Mouse (Mus musculus): ENCODE measurements around the gene Crabp1. TPM values are rescaled to one million over a fixed set of nuclear protein-coding genes. Genes with fewer than 3 reads are reported as not detected.

Gene Crabp1
- polyA plus RNA-seq (2015; fragmentation: Nextera tagmentation; extraction: Ambion mirVana): 6.5 and 7.6 TPM in 2 replicates

DNA sequence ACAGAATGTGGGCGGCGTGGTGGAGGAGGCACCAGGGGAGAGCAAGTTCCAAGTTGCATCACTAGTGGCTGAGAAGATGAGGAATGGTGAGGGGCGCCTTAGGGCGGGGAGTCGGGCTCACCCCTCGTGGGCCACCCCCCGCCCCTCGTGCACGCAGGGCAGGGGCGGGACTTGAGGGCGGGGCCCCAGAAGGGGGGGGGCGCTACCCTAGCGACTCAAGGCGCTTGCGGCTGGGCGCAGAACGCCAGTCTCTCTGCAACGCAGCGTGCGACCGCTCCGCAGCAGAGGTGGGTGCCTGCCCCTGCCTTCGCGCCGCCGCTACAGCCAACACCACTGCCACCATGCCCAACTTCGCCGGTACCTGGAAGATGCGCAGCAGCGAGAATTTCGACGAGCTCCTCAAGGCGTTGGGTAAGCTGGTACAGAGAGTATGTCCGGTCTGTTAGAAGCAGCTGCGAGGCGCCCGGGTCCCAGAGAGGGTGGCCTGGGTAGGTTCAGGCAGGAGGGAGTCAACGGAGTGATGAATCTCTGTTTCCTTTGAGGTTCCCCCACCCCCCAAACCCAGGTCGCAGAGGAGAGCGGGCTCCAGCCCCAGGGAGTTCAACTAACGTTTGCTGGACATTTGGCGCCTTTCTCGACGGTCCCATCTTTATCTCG, at the start of gene Crabp1:
Crabp1 (plus strand) TSS at position 188 of the 657 bp plus-strand sequence.
- peaks cover 71% of the 10 kb centered on the region for H3K27me3 ChIP-seq (ENCODE audit: control insufficient read depth, insufficient read depth, low read length)
- H3K4me3 ChIP-seq (ENCODE audit: low read length): peak within 1 kb of the TSS; percentile 37
- H3K4me2 ChIP-seq (ENCODE audit: low read depth, low read length): peak within 1 kb of the TSS; percentile 67
- H3K4me1 ChIP-seq (ENCODE audit: control insufficient read depth, insufficient read depth, low read length): peaks cover 16% of the 10 kb centered on the region
- no peak for ATAC-seq (replicated peaks; ENCODE audit: extremely low read depth, insufficient read depth, low FRiP score)
- 0 out of 2 replicates have a peak within 1 kb of the TSS, but pooled peaks have one; percentile 14 for H3K9ac ChIP-seq (ENCODE audit: low read length)
- H3K27ac ChIP-seq (ENCODE audit: low read length): no peak within 1 kb of the TSS
- no peaks in the 10 kb centered on the region for H3K9me3 ChIP-seq (replicated peaks; ENCODE audit: control insufficient read depth, low read length)
- H3K36me3 ChIP-seq (ENCODE audit: control insufficient read depth, insufficient read depth): no peaks in the 10 kb centered on the region
- WGBS: under 1% methylated on average over 43 of the region's 45 CpGs

DNA sequence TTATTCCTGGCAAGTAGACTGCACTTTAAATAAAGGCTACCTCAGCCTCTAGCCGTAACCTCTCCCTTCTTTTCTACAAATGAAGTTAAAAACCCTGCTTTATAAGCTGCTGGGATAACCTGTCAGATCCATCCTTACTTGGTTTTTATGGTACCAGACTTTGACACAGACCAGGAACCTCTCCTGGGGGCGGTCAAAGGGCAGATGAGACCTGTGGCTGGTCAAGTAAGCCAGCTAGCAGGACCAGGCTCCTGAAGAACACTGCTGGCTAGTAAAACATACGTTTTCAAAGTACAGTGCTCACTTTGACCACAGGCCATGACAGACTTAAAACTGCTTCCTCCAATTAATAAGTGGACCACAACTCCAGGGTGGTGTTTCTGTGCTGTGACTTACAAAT, 48.8 kb upstream of the Crabp1 start:
- no peak for ATAC-seq (replicated peaks; ENCODE audit: extremely low read depth, insufficient read depth, low FRiP score)
- 92% methylated on average over 3 of the region's 3 CpGs for WGBS
- no peak overlapping the region for H3K4me2 ChIP-seq (ENCODE audit: low read depth, low read length)
- no peak overlapping the region for H3K27ac ChIP-seq (ENCODE audit: low read length)
- H3K9ac ChIP-seq (ENCODE audit: low read length): no peak overlapping the region
- no peak overlapping the region for H3K4me3 ChIP-seq (ENCODE audit: low read length)
- peaks cover 54% of the 10 kb centered on the region for H3K36me3 ChIP-seq (ENCODE audit: control insufficient read depth, insufficient read depth)
- no peaks in the 10 kb centered on the region for H3K27me3 ChIP-seq (ENCODE audit: control insufficient read depth, insufficient read depth, low read length)
- H3K9me3 ChIP-seq (replicated peaks; ENCODE audit: control insufficient read depth, low read length): no peaks in the 10 kb centered on the region
- H3K4me1 ChIP-seq (ENCODE audit: control insufficient read depth, insufficient read depth, low read length): no peaks in the 10 kb centered on the region

DNA sequence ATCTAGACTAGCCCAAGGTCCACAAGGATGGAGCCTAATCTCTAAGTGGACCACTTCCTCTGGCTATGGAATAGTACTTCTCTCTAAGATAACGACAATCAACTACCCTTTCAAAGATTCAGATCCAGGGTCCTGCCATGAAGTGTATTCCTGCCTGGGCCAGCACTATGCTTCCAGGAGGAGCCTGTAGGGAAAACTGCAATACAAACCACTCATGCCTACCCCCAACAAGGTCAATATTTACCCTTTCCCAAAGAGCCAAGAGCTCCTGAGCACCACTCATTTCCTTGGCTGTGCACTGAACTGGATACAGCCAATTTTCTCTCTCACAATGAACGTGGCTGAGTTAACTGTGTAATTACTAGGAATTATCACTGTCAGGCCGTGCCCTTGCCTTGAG, 47.0 kb upstream of the Crabp1 start:
- ATAC-seq (replicated peaks; ENCODE audit: extremely low read depth, insufficient read depth, low FRiP score): no peak
- H3K27me3 ChIP-seq (ENCODE audit: control insufficient read depth, insufficient read depth, low read length): no peaks in the 10 kb centered on the region
- no peaks in the 10 kb centered on the region for H3K9me3 ChIP-seq (replicated peaks; ENCODE audit: control insufficient read depth, low read length)
- H3K4me1 ChIP-seq (ENCODE audit: control insufficient read depth, insufficient read depth, low read length): no peaks in the 10 kb centered on the region
- no peak overlapping the region for H3K9ac ChIP-seq (ENCODE audit: low read length)
- no peak overlapping the region for H3K4me2 ChIP-seq (ENCODE audit: low read depth, low read length)
- 78% methylated on average over 3 of the region's 3 CpGs for WGBS
- H3K36me3 ChIP-seq (ENCODE audit: control insufficient read depth, insufficient read depth): peaks cover 56% of the 10 kb centered on the region
- no peak overlapping the region for H3K4me3 ChIP-seq (ENCODE audit: low read length)
- no peak overlapping the region for H3K27ac ChIP-seq (ENCODE audit: low read length)

DNA sequence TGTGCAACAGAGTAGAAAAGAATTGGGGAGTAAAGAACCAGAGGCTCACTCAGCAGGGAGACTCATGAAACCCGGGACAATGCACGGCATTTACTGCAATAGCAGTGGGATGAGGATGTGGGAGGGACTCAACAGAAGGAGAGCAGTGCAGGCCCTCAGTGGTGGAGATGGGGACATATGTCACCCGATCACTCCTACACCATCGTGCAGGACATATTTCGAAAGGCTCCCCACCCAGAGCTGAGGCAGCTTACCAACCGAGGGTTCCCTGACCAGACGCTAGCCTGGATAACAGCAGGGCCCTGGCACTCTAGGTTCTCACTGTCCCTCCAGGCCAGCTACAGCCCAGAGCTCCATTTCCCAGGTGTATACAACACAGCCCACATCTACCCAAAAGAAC, 42.4 kb upstream of the Crabp1 start:
- no peaks in the 10 kb centered on the region for H3K27me3 ChIP-seq (ENCODE audit: control insufficient read depth, insufficient read depth, low read length)
- no peak overlapping the region for H3K27ac ChIP-seq (ENCODE audit: low read length)
- no peak overlapping the region for H3K4me3 ChIP-seq (ENCODE audit: low read length)
- no peak overlapping the region for H3K9ac ChIP-seq (ENCODE audit: low read length)
- H3K36me3 ChIP-seq (ENCODE audit: control insufficient read depth, insufficient read depth): peaks cover 66% of the 10 kb centered on the region
- no peaks in the 10 kb centered on the region for H3K4me1 ChIP-seq (ENCODE audit: control insufficient read depth, insufficient read depth, low read length)
- H3K4me2 ChIP-seq (ENCODE audit: low read depth, low read length): no peak overlapping the region
- no peak for ATAC-seq (replicated peaks; ENCODE audit: extremely low read depth, insufficient read depth, low FRiP score)
- WGBS: 90% methylated on average over 7 of the region's 7 CpGs
- H3K9me3 ChIP-seq (replicated peaks; ENCODE audit: control insufficient read depth, low read length): no peaks in the 10 kb centered on the region

DNA sequence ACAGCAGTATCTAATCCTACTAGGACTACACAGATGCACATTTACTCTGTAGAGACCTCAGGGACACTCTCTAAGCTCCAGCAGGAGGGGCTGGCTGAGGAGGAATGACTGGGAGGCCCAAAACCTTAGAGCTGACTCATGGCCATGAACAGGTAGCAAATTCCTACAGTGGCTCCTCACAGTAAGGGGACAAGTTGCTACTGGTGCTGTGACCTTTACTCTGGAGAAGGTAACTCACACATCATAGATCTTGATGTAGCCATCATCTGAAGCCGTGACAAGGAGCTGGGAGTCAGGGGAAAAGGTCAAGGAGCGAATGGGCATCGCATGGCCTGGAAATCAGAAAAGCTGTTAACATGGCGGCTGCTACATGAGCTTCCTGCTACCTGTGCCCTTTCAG, 42.0 kb upstream of the Crabp1 start:
- no peak overlapping the region for H3K4me2 ChIP-seq (ENCODE audit: low read depth, low read length)
- H3K9me3 ChIP-seq (replicated peaks; ENCODE audit: control insufficient read depth, low read length): no peaks in the 10 kb centered on the region
- no peaks in the 10 kb centered on the region for H3K4me1 ChIP-seq (ENCODE audit: control insufficient read depth, insufficient read depth, low read length)
- H3K9ac ChIP-seq (ENCODE audit: low read length): no peak overlapping the region
- H3K36me3 ChIP-seq (ENCODE audit: control insufficient read depth, insufficient read depth): peaks cover 68% of the 10 kb centered on the region
- 90% methylated on average over 4 of the region's 4 CpGs for WGBS
- H3K4me3 ChIP-seq (ENCODE audit: low read length): no peak overlapping the region
- H3K27me3 ChIP-seq (ENCODE audit: control insufficient read depth, insufficient read depth, low read length): no peaks in the 10 kb centered on the region
- H3K27ac ChIP-seq (ENCODE audit: low read length): no peak overlapping the region
- no peak for ATAC-seq (replicated peaks; ENCODE audit: extremely low read depth, insufficient read depth, low FRiP score)

DNA sequence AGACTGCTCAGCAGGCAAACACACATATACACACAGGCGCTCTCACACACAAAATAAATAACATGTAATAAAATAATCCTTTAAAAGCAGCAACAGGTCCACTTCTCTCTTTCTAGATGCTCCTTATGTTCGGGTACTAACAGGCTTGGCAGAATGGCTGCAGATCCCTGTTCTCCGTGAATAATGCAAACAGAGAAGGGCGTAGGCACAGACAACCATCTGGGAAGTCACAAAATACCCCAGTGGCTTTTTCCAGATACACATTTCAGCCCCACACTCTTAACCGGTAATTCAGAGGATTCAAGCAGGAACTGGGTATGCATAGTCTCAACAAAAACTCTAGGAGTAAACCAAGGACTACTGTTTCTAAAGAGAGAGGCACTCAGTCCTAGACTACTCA, 38.2 kb upstream of the Crabp1 start:
- Histone ChIP-seq H3K9me3 (replicated peaks; ENCODE audit: control insufficient read depth, low read length) (no peaks in the 10 kb centered on the region), H3K4me2 (ENCODE audit: low read depth, low read length) (no peak overlapping the region), H3K27ac (ENCODE audit: low read length) (no peak overlapping the region), H3K4me3 (ENCODE audit: low read length) (no peak overlapping the region), H3K36me3 (ENCODE audit: control insufficient read depth, insufficient read depth) (peaks cover 60% of the 10 kb centered on the region), H3K9ac (ENCODE audit: low read length) (no peak overlapping the region), H3K4me1 (ENCODE audit: control insufficient read depth, insufficient read depth, low read length) (no peaks in the 10 kb centered on the region), H3K27me3 (ENCODE audit: control insufficient read depth, insufficient read depth, low read length) (no peaks in the 10 kb centered on the region)
- ATAC-seq (replicated peaks; ENCODE audit: extremely low read depth, insufficient read depth, low FRiP score): no peak
- 80% methylated on average over 5 of the region's 5 CpGs for WGBS

DNA sequence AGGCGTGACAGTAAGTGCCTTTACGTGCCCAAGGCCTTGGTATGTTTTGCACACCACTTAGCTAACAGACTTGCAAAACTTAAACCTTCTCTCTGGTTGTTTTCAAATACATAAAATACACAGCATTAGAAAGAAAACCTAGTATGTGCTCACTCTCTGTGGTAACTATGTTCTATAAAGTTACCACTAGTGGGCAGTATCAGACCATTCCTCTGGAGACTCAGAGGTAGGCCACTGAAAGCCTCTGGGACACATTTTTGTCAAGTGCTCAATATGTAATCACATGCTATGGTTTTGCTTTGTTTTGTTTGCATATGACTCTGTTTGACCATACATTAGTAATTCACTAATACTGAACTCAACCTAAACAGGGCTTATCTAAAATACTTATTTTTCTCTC, 32.4 kb upstream of the Crabp1 start:
- Histone ChIP-seq H3K4me1 (ENCODE audit: control insufficient read depth, insufficient read depth, low read length) (peaks cover 19% of the 10 kb centered on the region), H3K36me3 (ENCODE audit: control insufficient read depth, insufficient read depth) (peaks cover 20% of the 10 kb centered on the region), H3K4me3 (ENCODE audit: low read length) (no peak overlapping the region), H3K27me3 (ENCODE audit: control insufficient read depth, insufficient read depth, low read length) (no peaks in the 10 kb centered on the region), H3K9me3 (replicated peaks; ENCODE audit: control insufficient read depth, low read length) (no peaks in the 10 kb centered on the region), H3K4me2 (ENCODE audit: low read depth, low read length) (no peak overlapping the region), H3K9ac (ENCODE audit: low read length) (no peak overlapping the region), H3K27ac (ENCODE audit: low read length) (no peak overlapping the region)
- ATAC-seq (replicated peaks; ENCODE audit: extremely low read depth, insufficient read depth, low FRiP score): no peak
- WGBS: 95% methylated on average over 2 of the region's 2 CpGs

DNA sequence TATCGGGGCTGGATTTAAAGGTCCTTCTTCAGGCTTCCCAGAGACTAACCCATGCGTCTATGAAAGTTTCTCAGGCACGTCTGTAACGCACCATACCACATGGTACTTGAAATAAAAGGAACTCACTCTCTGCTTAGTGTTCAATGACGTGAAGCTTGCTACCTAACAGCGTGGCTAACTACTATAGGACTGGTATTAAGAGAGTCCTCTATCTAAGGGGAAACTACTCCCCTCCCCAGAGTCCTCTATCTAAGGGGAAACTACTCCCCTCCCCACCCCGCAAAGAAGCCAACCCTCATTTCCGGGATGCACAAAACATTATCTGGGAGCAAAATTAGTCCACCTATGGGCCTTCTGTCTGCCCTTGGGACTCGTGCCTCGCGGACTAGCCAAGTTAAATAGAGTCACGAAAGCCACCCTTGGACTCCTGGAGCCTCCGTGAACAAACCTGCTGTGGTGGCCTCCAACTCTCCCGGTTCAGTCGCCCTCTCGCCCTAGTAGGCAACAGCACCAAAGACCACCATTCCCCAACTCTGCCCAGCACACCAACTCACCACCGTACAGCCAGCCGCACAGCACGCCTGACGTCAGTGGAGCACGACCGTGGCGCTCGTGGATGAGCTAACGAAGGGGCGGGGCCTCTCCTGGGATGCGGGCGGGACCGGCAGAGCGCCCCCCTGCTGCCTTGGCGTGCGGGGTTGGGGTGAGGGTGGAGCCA, 30.5 kb upstream of the Crabp1 start, which contains the start of gene Wdr61:
Wdr61 (minus strand) TSS at position 599 of the 718 bp plus-strand sequence.
- Histone ChIP-seq H3K36me3 (ENCODE audit: control insufficient read depth, insufficient read depth) (peaks cover 6% of the 10 kb centered on the region; the same call in 1 of the 2 replicates), H3K9me3 (replicated peaks; ENCODE audit: control insufficient read depth, low read length) (no peaks in the 10 kb centered on the region), H3K4me2 (ENCODE audit: low read depth, low read length) (peak within 1 kb of the TSS; percentile 86), H3K4me1 (ENCODE audit: control insufficient read depth, insufficient read depth, low read length) (peaks cover 19% of the 10 kb centered on the region), H3K9ac (ENCODE audit: low read length) (peak within 1 kb of the TSS; percentile 91), H3K4me3 (ENCODE audit: low read length) (peak within 1 kb of the TSS; percentile 90), H3K27me3 (ENCODE audit: control insufficient read depth, insufficient read depth, low read length) (no peaks in the 10 kb centered on the region), H3K27ac (ENCODE audit: low read length) (peak within 1 kb of the TSS; percentile 69)
- peak; percentile 99 for ATAC-seq (replicated peaks; ENCODE audit: extremely low read depth, insufficient read depth, low FRiP score)
- 2% methylated on average over 26 of the region's 32 CpGs for WGBS

DNA sequence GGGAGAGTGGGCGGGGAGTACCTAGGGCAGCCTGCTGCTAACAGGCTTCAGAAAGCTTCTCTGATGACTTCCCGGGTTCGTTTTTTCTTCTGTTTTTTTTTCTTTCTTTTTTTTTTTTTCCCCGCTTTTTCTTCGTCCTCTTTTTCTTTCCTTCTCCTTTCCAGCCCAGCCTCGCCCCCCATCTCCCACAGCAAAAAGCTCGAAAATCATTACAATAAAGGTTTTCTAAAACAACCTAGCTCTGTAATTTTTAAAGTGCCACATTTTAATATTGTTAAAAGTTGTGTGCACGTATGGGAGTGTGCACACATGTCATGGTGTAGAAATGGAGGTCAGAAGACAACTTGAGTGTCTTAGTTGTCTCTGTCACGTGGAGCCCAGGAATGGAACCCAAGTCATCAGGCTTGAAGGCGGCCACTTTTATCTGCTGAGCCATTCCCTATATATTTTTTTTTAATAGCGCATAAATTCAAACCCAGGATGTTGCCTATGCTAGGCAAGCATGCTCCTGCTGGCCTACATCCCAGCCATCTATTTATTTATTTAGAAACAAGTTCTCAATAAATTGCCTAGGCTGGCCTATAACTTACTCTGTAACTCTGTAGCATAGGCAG, 29.8 kb upstream of the Crabp1 start:
- H3K9ac ChIP-seq (ENCODE audit: low read length): peak overlapping the region; percentile 12; the same call in 1 of the 2 replicates
- no peaks in the 10 kb centered on the region for H3K9me3 ChIP-seq (replicated peaks; ENCODE audit: control insufficient read depth, low read length)
- peak overlapping the region; percentile 86 for H3K4me2 ChIP-seq (ENCODE audit: low read depth, low read length)
- H3K4me3 ChIP-seq (ENCODE audit: low read length): peak overlapping the region; percentile 90
- ATAC-seq (replicated peaks; ENCODE audit: extremely low read depth, insufficient read depth, low FRiP score): no peak
- H3K36me3 ChIP-seq (ENCODE audit: control insufficient read depth, insufficient read depth): no peaks in the 10 kb centered on the region
- H3K27me3 ChIP-seq (ENCODE audit: control insufficient read depth, insufficient read depth, low read length): no peaks in the 10 kb centered on the region
- peaks cover 19% of the 10 kb centered on the region for H3K4me1 ChIP-seq (ENCODE audit: control insufficient read depth, insufficient read depth, low read length)
- H3K27ac ChIP-seq (ENCODE audit: low read length): no peak overlapping the region
- WGBS: 19% methylated on average over 11 of the region's 11 CpGs

All from heart, embryonic 16.5 days (tissue).